Mouse (Mus musculus) fat pad, adult 2 months (tissue): ENCODE results near the gene Tctex1d2.

Experiments
- DNase-seq: peaks from one replicate; pipeline ENCODE4 v3.0.0-alpha.2; 2011; ENCODE audit warnings: low read depth, low spot score; ENCODE audit errors: extremely low read depth

Gene Tctex1d2

DNA sequence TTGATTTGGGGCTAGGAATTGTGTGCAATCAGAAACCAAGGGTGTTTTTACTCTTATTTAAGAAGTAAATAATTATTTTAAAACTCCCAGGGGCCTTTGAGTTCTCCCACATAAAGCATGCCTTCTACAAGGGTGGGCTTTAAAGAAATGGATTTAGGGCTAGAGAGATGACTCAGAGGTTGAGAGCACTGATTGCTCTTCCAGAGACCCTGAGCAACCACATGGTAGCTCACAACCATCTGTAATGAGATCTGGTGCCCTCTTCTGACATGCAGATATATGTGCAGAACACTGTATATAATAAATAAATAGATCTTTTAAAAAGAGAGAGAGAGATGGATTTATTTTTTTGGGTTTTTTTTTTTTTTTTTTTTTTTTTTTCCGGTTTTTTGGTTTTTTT, 45.4 kb downstream of the Tctex1d2 start:
- no peak for DNase-seq

DNA sequence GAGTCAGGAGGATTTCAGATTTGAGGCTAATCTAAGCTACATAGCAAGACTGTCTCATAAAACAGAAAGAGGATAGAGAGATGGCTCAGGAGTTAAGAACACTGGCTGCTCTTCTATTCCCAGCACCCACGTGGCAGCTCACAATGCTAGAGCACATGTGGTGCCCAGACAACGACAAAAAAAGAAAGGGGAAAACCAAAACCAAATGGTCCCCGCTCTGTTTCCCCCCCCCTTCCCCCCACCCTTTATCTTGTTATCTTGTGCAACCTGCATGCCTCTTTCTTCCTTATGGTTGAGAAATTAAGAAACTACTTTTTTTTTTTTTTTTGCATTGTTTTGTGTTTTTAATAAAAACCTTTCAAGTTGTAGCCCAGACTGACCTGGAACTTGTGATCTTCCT, 49.0 kb downstream of the Tctex1d2 start:
- DNase-seq: no peak

DNA sequence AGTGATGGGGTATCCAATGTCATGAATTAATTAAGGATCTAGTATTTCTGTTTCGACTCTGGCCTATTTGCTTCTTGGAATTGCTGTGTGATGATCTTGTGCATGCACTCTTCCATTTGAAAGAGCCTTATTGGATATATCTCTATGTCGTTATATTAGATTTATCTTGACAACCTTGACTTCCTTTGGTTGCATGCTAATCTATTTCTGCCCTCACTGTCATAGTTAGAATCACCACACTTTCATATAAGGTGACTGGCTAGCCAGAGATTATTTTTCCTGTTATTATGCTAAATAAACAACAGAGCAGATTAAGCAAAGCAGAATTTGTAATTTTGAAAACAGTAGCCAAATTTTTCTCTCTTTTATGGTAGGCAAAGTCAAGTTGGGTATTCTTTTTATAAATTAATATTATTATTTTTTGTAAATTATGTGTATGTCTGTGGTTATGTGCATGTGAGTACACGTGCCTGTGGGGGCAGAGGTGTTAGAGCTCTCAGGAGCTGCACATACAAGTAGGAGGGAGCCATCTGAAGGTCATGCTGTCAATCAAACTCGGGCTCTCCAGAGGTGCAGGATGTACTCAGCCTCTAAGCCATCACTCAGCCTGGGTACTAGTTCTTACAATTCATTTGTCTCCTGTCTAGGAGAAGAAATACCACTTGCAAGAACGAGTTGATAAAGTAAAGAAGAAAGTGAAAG, 50.1 kb downstream of the Tctex1d2 start:
- DNase-seq: no peak

DNA sequence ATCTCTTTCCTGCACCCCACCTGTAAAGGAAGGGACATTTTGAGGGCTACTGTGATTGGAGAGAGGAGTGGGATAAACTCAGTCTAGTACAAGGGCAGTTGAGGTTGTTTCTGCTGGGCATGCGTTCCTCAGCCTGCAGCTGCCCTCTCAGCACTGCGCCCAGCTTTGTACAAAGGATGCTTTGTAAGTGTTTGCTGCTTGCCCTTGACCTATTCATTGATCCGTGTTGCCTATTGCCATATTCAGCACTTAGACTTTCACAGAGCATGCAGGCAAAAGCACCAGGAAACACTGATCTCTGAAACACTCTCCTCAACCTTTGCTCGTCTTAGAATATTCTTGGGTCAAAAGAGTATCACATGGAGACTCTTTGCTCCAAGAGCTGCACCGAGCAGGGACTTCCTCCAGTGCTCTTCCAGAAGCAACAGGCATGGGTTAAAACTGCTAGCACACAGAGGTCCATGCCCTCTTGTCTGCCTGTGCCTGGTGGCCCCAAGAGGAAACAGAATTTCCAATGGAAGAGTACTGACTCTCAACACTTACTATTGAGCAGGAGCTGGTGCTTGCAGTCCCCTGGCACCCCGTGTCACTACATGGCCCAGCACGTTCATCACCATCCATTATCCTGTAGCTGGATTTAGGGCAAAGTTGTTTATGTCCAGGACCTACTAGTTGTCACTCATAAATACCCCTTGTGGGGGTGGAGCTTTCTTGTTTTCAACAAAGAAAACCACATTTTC, 52.9 kb downstream of the Tctex1d2 start:
- no peak for DNase-seq

DNA sequence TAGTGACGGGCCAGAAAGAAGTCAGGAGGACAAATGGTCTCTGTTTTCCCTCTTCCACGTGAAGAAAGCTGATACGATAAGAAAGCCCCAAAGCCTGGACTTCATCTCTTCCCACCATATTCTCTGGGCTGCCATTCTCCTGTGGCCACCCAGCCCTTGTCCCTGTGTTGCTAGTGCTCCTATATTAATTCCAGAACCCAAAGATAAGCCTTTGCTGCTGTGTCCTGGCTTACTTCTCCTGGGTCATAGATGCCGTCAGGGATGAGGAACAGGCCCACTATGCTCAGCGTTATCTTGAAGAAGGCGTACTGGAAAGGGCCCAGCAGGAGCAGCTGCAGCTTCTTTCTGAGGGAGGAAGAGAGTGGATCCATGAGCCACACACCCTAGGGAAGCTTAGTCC, 57.8 kb downstream of the Tctex1d2 start:
- no peak for DNase-seq
